12 mouse cellular contexts compared by ENCODE assay signal in genomic region chr12:25757014-25757413, GRCm38 (mm10).
DNase-seq lines count a peak whose midpoint lies in the region; ATAC-seq lines count a peak whose summit lies in the region.
"Had no signal": no experiment of that assay in that cellular context is flagged by ENCODE, and none has a peak within 500 bp of the region (broad histone marks: within the 10 kb centered on the region; RNA-seq: fewer than 3 reads in every experiment).

No protein-coding gene starts in this region.

- no peak for DNase-seq in frontal cortex, postnatal 25 days (ENCODE audit: low spot score in 2 of 2)
- DNase-seq in cerebellum, adult 8-10 months, result peak; percentile 16
- peak; percentile 30 to 33 for DNase-seq in layer of hippocampus, adult 8-10 months (ENCODE audit: low spot score in 2 of 2)
- DNase-seq in right cerebral cortex, postnatal 10 days (ENCODE audit: low spot score in 2 of 2), result peak; percentile 39 to 63
- no peak for DNase-seq in heart, postnatal 4 days
- DNase-seq in thymus, postnatal 0 days (ENCODE audit: low spot score), result no peak
- no peak for DNase-seq in liver
- DNase-seq: gastrocnemius, adult 2 months; lung, postnatal 14 days; thymus, postnatal 36 days had no signal

- ATAC-seq in frontal cortex, adult (ENCODE audit: low TSS enrichment), result peak; percentile 91
- ATAC-seq: hindbrain, postnatal 0 days had no signal

Comparison
In these comparisons a context has a peak if more than half of its experiments do, and no peak if none do; other contexts are left out.
1. DNase-seq: peak in cerebellum, adult 8-10 months (single experiment), layer of hippocampus, adult 8-10 months (2 of 2) and right cerebral cortex, postnatal 10 days (2 of 2); none in frontal cortex, postnatal 25 days (0 of 2), heart, postnatal 4 days (single experiment), thymus, postnatal 0 days (single experiment) and liver (single experiment).